Mouse (Mus musculus) lung, embryonic 16.5 days (tissue): ENCODE results near the gene Zfyve1. TPM values are rescaled to one million over a fixed set of nuclear protein-coding genes. Genes with fewer than 3 reads are reported as not detected.

Experiments
- ATAC-seq: fragments of 200-750 bp; cut with Nextera tagmentation; 2 replicates; pipeline ENCODE4 v1.8.0; 2017; ENCODE audit warnings: low read depth, mild to moderate bottlenecking, moderate library complexity
- H3K27ac ChIP-seq: fragments of 300-500 bp; sonication (generic); 2 replicates; pipeline ENCODE4 v1.5.1; 2014; ENCODE audit warnings: mild to moderate bottlenecking, control low read depth, low read length
- H3K27me3 ChIP-seq: fragments of 300-500 bp; sonication (generic); 2 replicates; pipeline ENCODE4 v1.6.1; 2014; ENCODE audit warnings: low read depth, low read length, mixed read lengths; ENCODE audit not compliant: control insufficient read depth, insufficient read depth
- H3K36me3 ChIP-seq: fragments of 300-500 bp; sonication (generic); 2 replicates; pipeline ENCODE4 v1.6.1; 2014; ENCODE audit warnings: low read length; ENCODE audit not compliant: control insufficient read depth, insufficient read depth
- H3K4me1 ChIP-seq: fragments of 300-500 bp; sonication (generic); replicated peaks from 2 replicates; pipeline ENCODE4 v1.6.1; 2014; ENCODE audit warnings: low read length, mixed read lengths; ENCODE audit not compliant: control insufficient read depth, insufficient read depth
- H3K4me2 ChIP-seq: fragments of 300-500 bp; sonication (generic); 2 replicates; pipeline ENCODE4 v1.6.1; 2014; ENCODE audit warnings: low read depth, low read length, control low read depth
- H3K4me3 ChIP-seq: fragments of 300-500 bp; sonication (generic); 2 replicates; pipeline ENCODE4 v1.5.1; 2014; ENCODE audit warnings: mild to moderate bottlenecking, low read length, control low read depth
- H3K9ac ChIP-seq: fragments of 300-500 bp; sonication (generic); 2 replicates; pipeline ENCODE4 v1.6.1; 2014; ENCODE audit warnings: low read length, control low read depth
- H3K9me3 ChIP-seq: fragments of 300-500 bp; sonication (generic); 2 replicates; pipeline ENCODE4 v1.6.1; 2016; ENCODE audit warnings: low read length; ENCODE audit not compliant: control insufficient read depth
- whole genome bisulfite sequencing: fragments of 180-500 bp; shearing (Covaris S2); extraction: QIAGEN DNeasy Blood & Tissue Kit; methylation state at CpG from one replicate; pipeline ENCODE4 v1.1.7; 2014; 5-methylcytosine and 5-hydroxymethylcytosine counted together
- polyA plus RNA-seq: library from polyadenylated mRNA; unstranded; fragments of >200 nt; fragmentation: Nextera tagmentation; extraction: Ambion mirVana; gene quantifications from 2 replicates; pipeline ENCODE4 v1.2.1, GENCODE M21; 2015

Zfyve1 gene
- polyA plus RNA-seq, 1 experiment from 2014 or later: 19.5 TPM

DNA sequence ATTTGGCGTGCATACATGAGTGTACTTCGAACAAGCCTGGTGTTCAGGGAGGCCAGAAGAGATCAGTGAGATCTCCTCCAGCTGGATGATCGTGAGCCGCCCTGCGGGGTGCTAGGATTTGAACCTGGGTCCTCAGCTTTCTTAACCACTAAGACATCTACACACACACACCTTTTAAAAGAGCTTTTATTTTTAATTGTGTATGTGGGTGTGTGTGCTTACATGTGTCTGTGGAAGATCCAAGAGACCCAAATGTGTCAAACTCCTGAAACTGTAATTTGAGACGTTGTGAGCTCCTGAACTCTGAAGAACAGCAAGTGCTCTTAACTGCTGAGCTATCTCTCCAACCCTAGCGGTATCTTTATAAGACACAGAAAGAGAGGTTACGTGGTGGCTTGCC, 75.9 kb downstream of the Zfyve1 start:
- no peaks in the 10 kb centered on the region for H3K36me3 ChIP-seq
- no peak for ATAC-seq
- H3K9ac ChIP-seq: peak overlapping the region; percentile 71
- WGBS: 24% methylated on average over 8 of the region's 8 CpGs
- no peak overlapping the region; the same call in 1 of the 2 replicates for H3K27ac ChIP-seq
- peak overlapping the region; percentile 74 for H3K4me3 ChIP-seq
- H3K4me1 ChIP-seq: peaks cover 11% of the 10 kb centered on the region
- peak overlapping the region; percentile 69 for H3K4me2 ChIP-seq
- H3K27me3 ChIP-seq: no peaks in the 10 kb centered on the region
- no peaks in the 10 kb centered on the region for H3K9me3 ChIP-seq

DNA sequence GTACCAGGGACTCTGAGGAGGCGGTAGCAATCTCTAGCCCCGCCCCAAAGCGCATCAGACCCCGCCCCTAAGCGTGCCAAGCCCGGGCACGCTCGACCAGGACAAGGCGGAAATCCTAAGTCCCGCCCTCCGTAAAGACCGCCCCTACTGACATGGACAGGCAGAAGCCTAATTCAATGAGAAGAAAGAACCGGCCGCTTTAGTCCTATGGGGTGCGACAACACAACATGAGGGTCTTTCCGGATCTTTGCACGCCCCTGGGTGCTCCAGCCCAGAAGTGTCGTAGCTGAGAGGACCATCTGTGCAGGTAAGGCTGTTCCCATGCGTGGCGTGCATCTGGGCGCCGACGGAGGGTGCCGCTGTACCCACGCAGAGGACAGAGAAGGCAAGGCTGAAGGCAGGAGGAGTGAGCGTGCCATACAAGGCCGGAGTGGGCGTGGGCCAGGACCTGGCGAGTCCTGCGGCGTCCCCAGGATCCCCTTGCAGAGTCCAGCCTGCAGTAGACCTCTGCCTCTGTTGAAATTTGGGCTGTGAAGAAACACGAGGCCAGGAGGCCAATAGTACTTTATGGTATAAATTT, 76.6 kb downstream of the Zfyve1 start, which contains the start of gene Dcaf4:
TSS of gene Dcaf4 (plus strand) at position 156 of the 580 bp plus-strand sequence.
- peak within 1 kb of the TSS; percentile 69 for H3K4me2 ChIP-seq
- WGBS: under 1% methylated on average over 32 of the region's 32 CpGs
- H3K9ac ChIP-seq: peak within 1 kb of the TSS; percentile 71

DNA sequence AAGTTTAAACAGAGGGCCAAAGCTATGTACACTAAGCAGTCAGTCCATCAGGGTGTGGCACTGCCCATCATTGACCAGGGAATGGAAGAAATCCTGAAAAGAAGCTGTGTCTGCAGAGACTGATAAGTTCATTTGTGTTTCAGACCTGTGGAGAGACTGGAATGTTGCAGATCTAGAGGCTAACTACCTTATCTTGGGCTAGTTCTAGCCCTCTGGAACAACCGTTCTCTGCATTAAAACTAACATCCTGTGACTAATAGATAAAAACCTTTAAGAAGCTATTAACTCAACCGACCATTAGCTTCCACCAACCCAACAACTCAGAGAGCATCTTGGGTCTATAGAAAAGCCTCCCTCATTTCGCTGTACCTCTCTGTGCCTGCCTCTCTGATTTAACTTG, 79.4 kb downstream of the Zfyve1 start:
- 65% methylated on average over 3 of the region's 3 CpGs for WGBS
- H3K27me3 ChIP-seq: no peaks in the 10 kb centered on the region
- no peak overlapping the region for H3K27ac ChIP-seq
- H3K36me3 ChIP-seq: no peaks in the 10 kb centered on the region
- no peak overlapping the region for H3K4me3 ChIP-seq
- no peak overlapping the region for H3K4me2 ChIP-seq
- peaks cover 19% of the 10 kb centered on the region for H3K4me1 ChIP-seq
- ATAC-seq: no peak
- H3K9me3 ChIP-seq: no peaks in the 10 kb centered on the region
- no peak overlapping the region for H3K9ac ChIP-seq

More for the DNA sequence above, 76.6 kb downstream of the Zfyve1 start, which contains the start of gene Dcaf4:
- Histone ChIP-seq H3K4me3 (peak within 1 kb of the TSS; percentile 74), H3K36me3 (no peaks in the 10 kb centered on the region), H3K27ac (peak within 1 kb of the TSS; percentile 56), H3K9me3 (no peaks in the 10 kb centered on the region), H3K4me1 (peaks cover 11% of the 10 kb centered on the region), H3K27me3 (no peaks in the 10 kb centered on the region)
- peak; percentile 99 for ATAC-seq

DNA sequence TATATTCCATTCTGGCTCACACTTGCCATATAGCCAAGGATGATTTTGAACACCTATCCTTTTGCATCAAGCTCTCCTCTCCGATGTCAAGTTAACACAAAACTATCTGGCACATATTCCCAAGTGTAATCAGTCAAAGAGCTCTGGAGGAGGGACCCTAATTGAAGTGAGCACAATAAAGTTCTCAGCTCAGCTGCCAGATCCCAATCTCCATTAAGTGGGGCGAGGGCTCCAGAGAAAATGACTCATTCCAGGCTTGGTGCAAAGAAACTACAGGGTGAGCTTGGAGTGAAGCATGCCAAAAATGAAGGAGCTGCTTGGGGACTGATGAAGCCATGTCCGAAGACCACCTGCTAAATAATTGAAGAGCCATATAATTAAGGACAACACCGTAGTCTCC, 82.8 kb downstream of the Zfyve1 start:
- Histone ChIP-seq H3K36me3 (no peaks in the 10 kb centered on the region), H3K27ac (no peak overlapping the region), H3K9ac (no peak overlapping the region), H3K27me3 (no peaks in the 10 kb centered on the region), H3K4me3 (no peak overlapping the region), H3K4me2 (no peak overlapping the region), H3K4me1 (peaks cover 8% of the 10 kb centered on the region), H3K9me3 (no peaks in the 10 kb centered on the region)
- ATAC-seq: no peak
- 63% methylated on average over 4 of the region's 4 CpGs for WGBS

DNA sequence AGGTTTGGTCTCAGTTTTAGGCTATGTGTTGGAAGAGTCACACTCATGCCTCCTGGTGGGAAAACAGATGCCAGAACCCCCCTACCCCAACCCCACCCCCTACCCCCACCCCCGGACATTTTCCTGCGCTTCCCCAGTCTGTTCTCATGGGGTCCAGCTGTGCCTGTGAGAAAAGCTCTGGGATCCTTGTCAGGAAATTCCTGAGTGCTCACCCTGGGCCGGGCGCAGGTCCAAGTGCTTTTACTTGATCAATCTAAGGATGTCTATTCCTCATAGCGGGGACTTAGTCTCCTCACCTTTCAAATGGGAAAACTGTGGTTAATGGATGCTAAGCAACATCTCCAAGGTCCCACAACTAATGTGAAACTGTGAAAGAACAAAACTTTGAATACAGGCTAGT, 83.8 kb downstream of the Zfyve1 start:
- peaks cover 8% of the 10 kb centered on the region for H3K4me1 ChIP-seq
- no peak overlapping the region for H3K4me2 ChIP-seq
- H3K9me3 ChIP-seq: no peaks in the 10 kb centered on the region
- WGBS: 12% methylated on average over 5 of the region's 5 CpGs
- H3K9ac ChIP-seq: no peak overlapping the region
- no peak overlapping the region for H3K4me3 ChIP-seq
- no peak overlapping the region for H3K27ac ChIP-seq
- no peaks in the 10 kb centered on the region for H3K27me3 ChIP-seq
- no peaks in the 10 kb centered on the region for H3K36me3 ChIP-seq
- ATAC-seq: peak; percentile 36; the same call in 1 of the 2 replicates

DNA sequence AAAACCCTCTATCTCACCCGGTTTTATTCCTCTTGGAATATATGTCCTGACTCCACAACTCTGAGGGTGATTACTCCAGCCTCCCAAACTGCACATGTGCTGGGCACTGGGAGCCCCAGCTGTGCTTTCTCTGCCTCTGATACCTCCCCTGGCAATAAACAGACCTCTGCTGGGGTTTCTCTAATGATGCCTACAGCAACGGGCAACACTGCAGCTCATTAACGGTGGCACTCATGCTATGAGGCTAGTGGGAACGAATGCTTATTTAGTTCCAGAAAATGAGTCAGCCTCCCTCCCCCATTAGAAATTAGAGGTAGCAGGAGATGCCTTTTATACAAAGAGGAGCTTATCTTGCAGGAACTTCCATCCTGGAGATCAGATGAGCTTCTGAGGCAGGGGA, 84.2 kb downstream of the Zfyve1 start:
- no peak overlapping the region for H3K4me2 ChIP-seq
- no peaks in the 10 kb centered on the region for H3K36me3 ChIP-seq
- WGBS: 22% methylated on average over 4 of the region's 4 CpGs
- no peaks in the 10 kb centered on the region for H3K9me3 ChIP-seq
- no peak for ATAC-seq
- H3K9ac ChIP-seq: no peak overlapping the region
- peaks cover 8% of the 10 kb centered on the region for H3K4me1 ChIP-seq
- no peak overlapping the region for H3K27ac ChIP-seq
- no peaks in the 10 kb centered on the region for H3K27me3 ChIP-seq
- no peak overlapping the region for H3K4me3 ChIP-seq

DNA sequence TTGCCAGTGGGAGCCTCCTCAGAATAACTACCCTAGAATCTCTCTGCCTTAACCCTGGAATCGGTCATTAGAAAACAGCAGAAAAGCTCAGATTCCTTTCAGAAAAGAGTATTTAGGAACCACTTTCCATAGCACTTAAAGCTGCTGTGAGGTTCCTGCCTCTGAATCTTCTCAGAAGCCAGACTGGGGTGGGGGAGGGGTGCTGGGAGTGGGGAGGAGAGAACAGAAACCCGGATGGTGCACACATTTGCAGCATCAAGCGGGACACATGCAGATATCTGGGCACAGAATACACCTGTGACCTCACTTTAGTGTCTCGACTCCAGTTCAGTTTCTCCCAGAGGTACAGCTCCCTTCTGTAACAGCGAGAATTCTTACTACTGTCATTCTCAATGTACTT, 86.4 kb downstream of the Zfyve1 start:
- 71% methylated on average over 5 of the region's 5 CpGs for WGBS
- H3K27ac ChIP-seq: no peak overlapping the region

DNA sequence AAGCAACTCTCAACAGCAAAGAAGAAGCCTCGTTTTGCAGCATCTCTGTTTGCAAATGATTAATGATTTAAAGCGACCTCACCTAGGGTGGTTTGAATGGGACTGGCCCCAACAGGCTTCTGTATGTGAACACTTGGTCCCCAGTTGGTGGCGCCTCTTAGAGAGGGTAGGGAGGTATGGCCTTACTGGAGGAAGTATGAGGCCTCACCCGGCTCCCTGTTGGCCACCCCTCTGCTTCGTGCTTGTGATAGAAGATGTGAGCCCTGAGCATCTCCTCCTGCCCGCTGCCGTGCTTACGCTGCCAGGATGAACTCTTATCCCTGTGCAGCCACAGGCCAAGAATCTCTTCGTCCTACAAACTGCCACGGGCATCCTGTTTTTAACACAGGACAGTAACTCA, 90.5 kb downstream of the Zfyve1 start:
- H3K4me1 ChIP-seq: no peaks in the 10 kb centered on the region
- WGBS: 65% methylated on average over 10 of the region's 10 CpGs
- H3K9me3 ChIP-seq: no peaks in the 10 kb centered on the region
- no peak overlapping the region for H3K9ac ChIP-seq
- no peak overlapping the region for H3K4me2 ChIP-seq
- no peak overlapping the region for H3K27ac ChIP-seq
- H3K36me3 ChIP-seq: no peaks in the 10 kb centered on the region
- H3K4me3 ChIP-seq: no peak overlapping the region
- H3K27me3 ChIP-seq: no peaks in the 10 kb centered on the region
- ATAC-seq: no peak

More for the DNA sequence above, 86.4 kb downstream of the Zfyve1 start:
- H3K4me3 ChIP-seq: no peak overlapping the region
- H3K4me2 ChIP-seq: no peak overlapping the region
- H3K4me1 ChIP-seq: peaks cover 8% of the 10 kb centered on the region
- H3K27me3 ChIP-seq: no peaks in the 10 kb centered on the region
- no peak for ATAC-seq
- H3K9me3 ChIP-seq: no peaks in the 10 kb centered on the region
- H3K9ac ChIP-seq: no peak overlapping the region
- H3K36me3 ChIP-seq: no peaks in the 10 kb centered on the region

DNA sequence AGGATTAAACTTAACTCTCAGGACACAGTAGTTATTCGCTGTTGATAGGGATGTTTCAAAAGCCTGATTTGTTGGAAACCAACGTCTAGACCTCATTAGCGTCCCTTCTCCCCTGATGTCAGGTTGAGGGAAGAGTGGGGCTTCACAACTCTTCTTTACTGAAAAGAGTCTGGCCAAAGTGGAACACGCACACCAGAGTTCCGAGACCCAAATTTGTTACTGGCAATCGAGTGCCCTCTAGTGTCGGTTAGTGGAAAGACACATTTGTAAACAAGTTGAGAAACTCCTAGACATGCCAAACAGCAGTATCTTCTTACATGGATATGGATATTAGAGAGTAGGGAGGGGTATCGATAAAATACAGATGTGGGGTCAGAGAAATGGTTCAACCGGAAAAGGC, 94.8 kb downstream of the Zfyve1 start:
- Histone ChIP-seq H3K4me2 (no peak overlapping the region), H3K36me3 (no peaks in the 10 kb centered on the region), H3K4me1 (no peaks in the 10 kb centered on the region), H3K27ac (no peak overlapping the region), H3K9ac (no peak overlapping the region), H3K4me3 (no peak overlapping the region), H3K9me3 (no peaks in the 10 kb centered on the region), H3K27me3 (no peaks in the 10 kb centered on the region)
- WGBS: 8% methylated on average over 9 of the region's 9 CpGs
- peak; percentile 31; the same call in 1 of the 2 replicates for ATAC-seq
